Mouse (Mus musculus) heart, postnatal 36 days (tissue): ENCODE data around the gene Tcaim. TPM values are rescaled to one million over a fixed set of nuclear protein-coding genes. Genes with fewer than 3 reads are reported as not detected.
"Not testable (repeated sequence)": the region's sequence is repeated elsewhere in the genome, so short reads cannot be mapped to it uniquely, and the experiment has no call there.

ENCODE experiments used
- DNase-seq, 2 experiments: peaks; one replicate each; pipeline ENCODE4 v3.0.0; 2021 to 2022
- intact Hi-C: fragments of 180-260 bp; cut with DNase I; formaldehyde crosslinking; loops from one replicate; pipeline ENCODE4 v1.15.1; 2025
- total RNA-seq, 2 experiments: library from RNA; stranded (reverse); gene quantifications; 2 replicates each; pipeline ENCODE4 v1.2.3; 2021

Gene Tcaim
- total RNA-seq, 2 experiments from 2014 or later, result 50.0 to 58.1 TPM

GRCm38 (mm10) chr9:122847811-122848311 is 42.5 kb downstream of the Tcaim start:
- intact Hi-C loops, DNase-seq: not testable (repeated sequence)

DNA sequence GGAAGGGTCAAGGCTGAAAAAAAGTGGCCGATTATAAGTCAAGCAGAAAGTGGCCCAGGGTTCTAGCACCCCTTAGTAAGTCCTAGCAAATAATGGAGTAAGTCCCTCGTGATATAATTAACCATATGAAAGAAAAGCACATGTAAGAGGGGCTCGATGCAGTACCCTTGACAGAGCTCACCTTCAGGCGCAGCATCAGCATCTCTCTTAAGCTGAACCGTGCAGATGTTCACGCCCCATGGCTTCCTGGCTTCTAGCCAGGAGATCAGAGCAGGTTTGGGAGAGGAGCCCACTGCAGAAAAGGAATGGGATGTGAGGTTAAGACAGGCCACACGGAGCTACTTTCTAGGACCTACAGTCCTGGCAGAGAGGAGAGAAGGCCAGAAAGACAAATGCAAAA is 49.2 kb downstream of the Tcaim start:
- no peak for DNase-seq
- intact Hi-C loops, result no loop called here

GRCm38 (mm10) chr9:122855141-122855540 is 49.8 kb downstream of the Tcaim start:
- intact Hi-C loops, DNase-seq: not testable (repeated sequence)

- intact Hi-C loops, result no loop called here
- no peak for DNase-seq
These were observed 50.3 kb downstream of the Tcaim start for GRCm38 (mm10) chr9:122855617-122856016.

DNA sequence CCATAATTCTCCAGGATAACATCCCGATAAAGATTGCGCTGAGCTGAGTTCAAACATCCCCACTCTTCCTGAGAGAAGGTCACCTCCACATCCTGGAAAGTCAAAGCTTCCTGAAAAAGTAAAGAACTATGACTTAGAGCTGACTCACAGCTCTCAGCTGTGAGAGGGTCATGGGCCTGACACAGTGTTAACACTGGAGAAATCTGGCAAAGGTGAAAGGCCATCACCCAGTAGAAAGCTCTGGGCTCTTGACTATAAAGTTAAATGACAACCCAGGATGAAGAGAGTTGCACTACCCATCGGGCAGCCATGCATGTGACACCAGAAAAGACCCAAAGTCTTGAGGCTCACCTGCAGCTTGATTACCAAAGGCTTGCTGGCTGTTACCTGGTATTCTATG is 51.4 kb downstream of the Tcaim start:
- DNase-seq, result no peak
- intact Hi-C loops, result no loop called here

DNA sequence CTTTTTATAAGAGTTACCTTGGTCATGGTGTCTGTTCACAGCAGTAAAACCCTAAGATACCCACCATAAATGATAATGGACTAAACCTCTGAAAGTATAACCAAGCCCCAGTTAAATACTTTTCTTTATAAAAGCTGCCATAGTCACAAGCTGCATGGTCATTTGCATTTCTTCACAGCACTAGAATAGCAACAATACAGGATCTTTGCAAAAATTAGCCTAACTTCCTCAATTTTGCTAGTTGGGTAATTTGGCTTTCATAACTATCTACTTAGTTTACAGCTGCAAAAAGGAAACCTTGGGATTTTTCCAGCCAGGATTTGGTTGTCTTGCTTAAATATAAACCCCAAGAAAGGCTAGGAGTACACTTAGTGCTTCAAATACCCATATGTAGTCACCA is 55.4 kb downstream of the Tcaim start:
- DNase-seq, result no peak
- intact Hi-C loops, result loop anchor here (5.0 kb wide), 1 partner anchor 53 kb away; the partner anchor contains the start of gene Tcaim

GRCm38 (mm10) chr9:122863731-122864130 is 58.4 kb downstream of the Tcaim start:
- intact Hi-C loops, result loop anchor here (5.0 kb wide), 1 partner anchor 56 kb away; the partner anchor contains the start of gene Tcaim
- no peak for DNase-seq

GRCm38 (mm10) chr9:122864848-122865247 is 59.5 kb downstream of the Tcaim start:
- intact Hi-C loops, result loop anchor here (1.0 to 5.0 kb wide), 4 partner anchors 58 to 247 kb away; partner anchors contain the start of genes 1110059G10Rik, Exosc7, Kif15 and Tcaim
- no peak for DNase-seq

DNA sequence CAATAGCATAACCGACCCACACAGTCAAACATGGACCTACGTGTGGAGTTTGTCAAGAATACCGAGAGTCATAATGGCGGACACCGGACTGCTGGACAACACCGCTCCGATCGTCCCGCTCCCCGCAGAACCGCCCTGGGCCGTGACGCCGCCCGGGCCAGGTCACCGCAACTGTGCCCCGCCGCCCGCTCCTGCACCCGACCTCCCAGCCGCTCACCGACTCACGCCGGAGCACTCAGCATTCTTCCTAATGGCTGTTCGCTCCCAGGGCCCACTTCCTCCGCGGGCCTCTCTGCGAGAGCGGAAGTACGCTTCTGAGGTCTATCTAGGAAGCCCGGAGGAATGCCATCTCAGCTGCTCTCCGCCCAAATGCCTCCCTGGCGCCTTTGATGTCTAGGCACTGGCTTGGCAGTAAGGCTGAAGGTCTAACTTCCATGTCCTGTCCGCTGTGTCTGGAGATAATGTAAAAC is 60.4 kb downstream of the Tcaim start, which contains the start of gene Zfp445:
Zfp445 (minus strand) TSS at position 310 of the 470 bp plus-strand sequence.
- peak; percentile 71 to 83 for DNase-seq
- intact Hi-C loops, result loop anchor here (1.0 to 5.0 kb wide), 3 partner anchors 58 to 247 kb away; partner anchors contain the start of genes 1110059G10Rik, Exosc7, Kif15 and Zdhhc3

GRCm38 (mm10) chr9:122866192-122866591 is 60.9 kb downstream of the Tcaim start:
- intact Hi-C loops, result loop anchor here (5.0 kb wide), 2 partner anchors 86 to 246 kb away; partner anchors contain the start of genes 1110059G10Rik, Exosc7, Kif15 and Zdhhc3
- no peak for DNase-seq

GRCm38 (mm10) chr9:122872595-122872994 is 67.3 kb downstream of the Tcaim start:
- DNase-seq, result no peak

DNA sequence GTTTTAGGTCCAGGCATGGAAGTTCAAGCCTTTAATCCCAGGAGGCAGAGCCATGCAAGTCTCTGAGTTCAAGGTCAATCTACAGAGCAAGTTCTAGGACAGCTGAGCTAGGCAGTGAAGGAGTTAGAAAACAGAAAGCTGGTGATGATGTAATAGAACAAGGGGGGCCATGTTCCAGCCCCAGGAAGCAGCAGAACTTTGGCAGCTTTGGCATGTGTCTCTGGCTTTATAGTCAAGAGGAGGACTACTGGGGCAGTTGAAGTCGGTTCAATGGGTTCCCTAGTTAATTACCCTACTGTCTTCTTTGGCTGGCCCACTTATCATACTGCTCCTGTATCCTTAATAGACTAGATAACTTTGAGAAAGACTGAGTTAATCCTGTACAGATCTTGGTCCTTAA is 69.3 kb downstream of the Tcaim start:
- intact Hi-C loops, result no loop called here
- no peak for DNase-seq

More at GRCm38 (mm10) chr9:122872595-122872994, 67.3 kb downstream of the Tcaim start:
- intact Hi-C loops, result no loop called here

DNA sequence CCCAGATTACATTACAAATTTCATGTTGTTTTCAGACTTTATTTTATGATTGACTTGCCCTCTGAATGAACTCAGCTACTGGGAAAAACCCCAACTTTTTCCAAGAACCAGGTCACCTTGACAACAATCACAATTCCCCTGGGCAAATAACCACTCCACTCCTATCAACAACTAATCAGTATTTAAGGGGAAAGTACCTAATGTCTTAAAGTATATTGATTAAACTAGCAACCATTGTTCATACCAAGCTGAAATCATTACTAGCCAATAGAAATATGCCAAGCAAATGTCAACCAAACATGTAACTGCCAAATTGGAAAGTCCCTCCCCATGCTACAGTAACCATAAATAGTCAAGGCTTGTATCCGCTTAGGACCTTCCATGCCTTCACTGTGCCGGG is 69.8 kb downstream of the Tcaim start:
- intact Hi-C loops, result no loop called here
- no peak for DNase-seq

GRCm38 (mm10) chr9:122885385-122885784 is 80.0 kb downstream of the Tcaim start, which contains the start of gene Zkscan7:
TSS of gene Zkscan7 (plus strand) at chr9:122885685.
- no peak for DNase-seq
- intact Hi-C loops, result no loop called here

Other genes with a start within 250 kb of the Tcaim start
- not detected for gene Topaz1, start 58.2 kb upstream of the Tcaim start, total RNA-seq
- gene Gm35549, start 38.5 kb downstream of the Tcaim start, total RNA-seq, result not detected
- 10 to 100 TPM; 81.3 to 84.5 TPM for gene Zfp445, start 60.5 kb downstream of the Tcaim start, total RNA-seq
- gene Zkscan7, start 80.1 kb downstream of the Tcaim start, total RNA-seq, result 1 to 10 TPM; 6.3 to 6.6 TPM
- gene Zfp105, start 117.5 kb downstream of the Tcaim start, total RNA-seq, result 1 to 10 TPM; 1.9 to 2.0 TPM
- 10 to 100 TPM; 15.4 to 19.0 TPM for gene 1110059G10Rik, start 145.5 kb downstream of the Tcaim start, total RNA-seq
- under 1 TPM; 0.78 to 0.87 TPM for gene Kif15, start 145.5 kb downstream of the Tcaim start, total RNA-seq
- gene Tmem42, start 215.8 kb downstream of the Tcaim start, total RNA-seq, result 10 to 100 TPM; 12.7 to 13.3 TPM
- not detected for gene Tgm4, start 229.2 kb downstream of the Tcaim start, total RNA-seq